Mouse (Mus musculus) liver, embryonic 13.5 days (tissue): ENCODE measurements around the gene Trap1a. TPM values are rescaled to one million over a fixed set of nuclear protein-coding genes. Genes with fewer than 3 reads are reported as not detected.
"Not testable (repeated sequence)": the region's sequence is repeated elsewhere in the genome, so short reads cannot be mapped to it uniquely, and the experiment has no call there.

ENCODE experiments used
- ATAC-seq: fragments of 200-750 bp; cut with Nextera tagmentation; 2 replicates; pipeline ENCODE4 v1.8.0; 2017; ENCODE audit warnings: low read depth, mild to moderate bottlenecking, moderate number of reproducible peaks, moderate library complexity
- DNase-seq: peaks from one replicate; pipeline ENCODE4 v3.0.0; 2022
- H3K27ac ChIP-seq: fragments of 300-500 bp; sonication (generic); 2 replicates; pipeline ENCODE4 v1.5.1; 2015; ENCODE audit warnings: moderate library complexity, mild to moderate bottlenecking, inconsistent platforms
- H3K27me3 ChIP-seq: fragments of 300-500 bp; sonication (generic); 2 replicates; pipeline ENCODE4 v1.6.1; 2015; ENCODE audit warnings: mild to moderate bottlenecking, inconsistent platforms
- H3K36me3 ChIP-seq: fragments of 300-500 bp; sonication (generic); 2 replicates; pipeline ENCODE4 v1.6.1; 2015; ENCODE audit warnings: mild to moderate bottlenecking, inconsistent platforms
- H3K4me1 ChIP-seq: fragments of 300-500 bp; sonication (generic); replicated peaks from 2 replicates; pipeline ENCODE4 v1.6.1; 2015; ENCODE audit warnings: inconsistent platforms
- H3K4me2 ChIP-seq: fragments of 300-500 bp; sonication (generic); 2 replicates; pipeline ENCODE4 v1.6.1; 2015; ENCODE audit warnings: inconsistent platforms, mild to moderate bottlenecking, moderate library complexity
- H3K4me3 ChIP-seq: fragments of 300-500 bp; sonication (generic); replicated peaks from 2 replicates; pipeline ENCODE4 v1.5.1; 2015; ENCODE audit warnings: mild to moderate bottlenecking, inconsistent platforms
- H3K9ac ChIP-seq: fragments of 300-500 bp; sonication (generic); 2 replicates; pipeline ENCODE4 v1.6.1; 2015; ENCODE audit warnings: mild to moderate bottlenecking, inconsistent platforms
- H3K9me3 ChIP-seq: fragments of 300-500 bp; sonication (generic); replicated peaks from 2 replicates; pipeline ENCODE4 v1.6.1; 2016; ENCODE audit warnings: inconsistent platforms
- WGBS: fragments of 180-500 bp; shearing (Covaris S2); methylation state at CpG from one replicate; pipeline ENCODE4 v1.1.7; 2015; ENCODE audit not compliant: insufficient replicate concordance; 5-methylcytosine and 5-hydroxymethylcytosine counted together
- polyA plus RNA-seq: library from polyadenylated mRNA; unstranded; fragments of >200 nt; fragmentation: Nextera tagmentation; extraction: Ambion mirVana; gene quantifications from 2 replicates; pipeline ENCODE4 v1.2.1, GENCODE M21; 2015

Trap1a gene
- polyA plus RNA-seq = 0.24 and 0.28 TPM in 2 replicates

DNA sequence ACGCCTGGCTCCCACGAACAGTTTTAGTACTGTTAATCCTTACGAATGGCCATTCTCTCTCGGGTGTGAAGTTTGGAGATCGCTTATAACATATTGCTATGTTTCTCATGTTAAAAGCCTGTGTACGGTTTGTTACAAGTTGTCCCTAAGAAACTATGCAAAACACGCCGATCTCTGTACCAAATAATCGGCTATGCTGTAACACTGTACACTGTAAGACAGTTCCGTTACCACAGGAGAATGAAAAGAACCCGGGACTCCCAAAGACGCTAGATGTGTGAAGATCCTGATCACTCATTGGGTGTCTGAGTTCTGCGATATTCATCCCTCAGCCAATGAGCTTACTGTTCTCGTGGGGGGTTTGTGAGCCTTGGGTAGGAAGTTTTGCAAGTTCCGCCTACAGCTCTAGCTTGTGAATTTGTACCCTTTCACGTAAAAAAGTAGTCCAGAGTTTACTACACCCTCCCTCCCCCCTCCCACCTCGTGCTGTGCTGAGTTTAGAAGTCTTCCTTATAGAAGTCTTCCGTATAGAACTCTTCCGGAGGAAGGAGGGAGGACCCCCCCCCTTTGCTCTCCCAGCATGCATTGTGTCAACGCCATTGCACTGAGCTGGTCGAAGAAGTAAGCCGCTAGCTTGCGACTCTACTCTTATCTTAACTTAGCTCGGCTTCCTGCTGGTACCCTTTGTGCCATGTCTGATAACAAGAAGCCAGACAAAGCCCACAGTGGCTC is at the start of gene Trap1a:
TSS of gene Trap1a (plus strand) at position 421 of the 732 bp plus-strand sequence.
- WGBS = 79% methylated on average over 23 of the region's 24 CpGs
- Histone ChIP-seq H3K27me3 (no peaks in the 10 kb centered on the region), H3K27ac (no peak within 1 kb of the TSS), H3K9ac (no peak within 1 kb of the TSS), H3K4me1 (no peaks in the 10 kb centered on the region), H3K9me3 (no peaks in the 10 kb centered on the region), H3K36me3 (no peaks in the 10 kb centered on the region), H3K4me2 (no peak within 1 kb of the TSS), H3K4me3 (no peak within 1 kb of the TSS)
- no peak for ATAC-seq
- no peak for DNase-seq

GRCm38 (mm10) chrX:139293114-139293513 is 40.4 kb upstream of the Trap1a start:
- no peaks in the 10 kb centered on the region for H3K36me3 ChIP-seq
- H3K27me3 ChIP-seq = no peaks in the 10 kb centered on the region
- H3K4me1 ChIP-seq = no peaks in the 10 kb centered on the region
- DNase-seq (no peak), ATAC-seq (no peak)
- no peak overlapping the region for H3K4me3 ChIP-seq
- no peak overlapping the region for H3K9ac ChIP-seq
- no peak overlapping the region for H3K27ac ChIP-seq
- no peak overlapping the region for H3K4me2 ChIP-seq
- 56% methylated on average over 2 of the region's 2 CpGs for WGBS
- no peaks in the 10 kb centered on the region for H3K9me3 ChIP-seq

DNA sequence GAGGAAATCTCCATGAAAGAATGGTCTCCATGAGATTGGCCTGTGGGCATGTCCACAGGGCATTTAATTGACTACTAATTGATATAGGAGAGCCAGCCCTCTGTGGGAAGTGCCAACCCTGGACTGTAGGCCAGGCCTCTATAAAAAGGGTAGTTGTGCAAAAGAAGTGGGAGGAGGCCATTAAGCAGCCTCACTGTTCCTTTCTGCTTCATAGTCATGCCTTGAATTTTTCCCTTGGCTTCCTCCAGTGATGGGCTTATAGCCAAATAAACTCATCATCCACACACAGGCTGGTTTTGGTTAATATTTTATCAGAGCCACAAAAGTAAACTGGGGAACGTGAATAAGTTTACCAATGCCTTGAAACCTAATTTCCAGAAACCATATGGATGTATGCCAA is 38.2 kb upstream of the Trap1a start:
- no peaks in the 10 kb centered on the region for H3K36me3 ChIP-seq
- WGBS = 59% methylated on average over 1 of the region's 1 CpGs
- no peak overlapping the region for H3K9ac ChIP-seq
- H3K9me3 ChIP-seq = no peaks in the 10 kb centered on the region
- H3K4me1 ChIP-seq = no peaks in the 10 kb centered on the region
- no peaks in the 10 kb centered on the region for H3K27me3 ChIP-seq
- H3K4me2 ChIP-seq = no peak overlapping the region
- ATAC-seq (no peak), DNase-seq (no peak)
- no peak overlapping the region for H3K27ac ChIP-seq
- no peak overlapping the region for H3K4me3 ChIP-seq

- not testable (repeated sequence) for H3K27ac ChIP-seq, DNase-seq, ATAC-seq, H3K4me2 ChIP-seq, H3K27me3 ChIP-seq, H3K9ac ChIP-seq, H3K4me3 ChIP-seq, H3K36me3 ChIP-seq, H3K4me1 ChIP-seq, H3K9me3 ChIP-seq
- WGBS = 75% methylated on average over 5 of the region's 5 CpGs
These were observed 16.1 kb upstream of the Trap1a start for GRCm38 (mm10) chrX:139317356-139317755.

GRCm38 (mm10) chrX:139332583-139332982 is 900 bp upstream of the Trap1a start:
- Histone ChIP-seq H3K36me3 (no peaks in the 10 kb centered on the region), H3K27me3 (no peaks in the 10 kb centered on the region), H3K9me3 (no peaks in the 10 kb centered on the region), H3K9ac (no peak overlapping the region), H3K4me1 (no peaks in the 10 kb centered on the region), H3K4me2 (no peak overlapping the region), H3K4me3 (no peak overlapping the region), H3K27ac (no peak overlapping the region)
- 86% methylated on average over 9 of the region's 9 CpGs for WGBS
- no peak for ATAC-seq
- no peak for DNase-seq

DNA sequence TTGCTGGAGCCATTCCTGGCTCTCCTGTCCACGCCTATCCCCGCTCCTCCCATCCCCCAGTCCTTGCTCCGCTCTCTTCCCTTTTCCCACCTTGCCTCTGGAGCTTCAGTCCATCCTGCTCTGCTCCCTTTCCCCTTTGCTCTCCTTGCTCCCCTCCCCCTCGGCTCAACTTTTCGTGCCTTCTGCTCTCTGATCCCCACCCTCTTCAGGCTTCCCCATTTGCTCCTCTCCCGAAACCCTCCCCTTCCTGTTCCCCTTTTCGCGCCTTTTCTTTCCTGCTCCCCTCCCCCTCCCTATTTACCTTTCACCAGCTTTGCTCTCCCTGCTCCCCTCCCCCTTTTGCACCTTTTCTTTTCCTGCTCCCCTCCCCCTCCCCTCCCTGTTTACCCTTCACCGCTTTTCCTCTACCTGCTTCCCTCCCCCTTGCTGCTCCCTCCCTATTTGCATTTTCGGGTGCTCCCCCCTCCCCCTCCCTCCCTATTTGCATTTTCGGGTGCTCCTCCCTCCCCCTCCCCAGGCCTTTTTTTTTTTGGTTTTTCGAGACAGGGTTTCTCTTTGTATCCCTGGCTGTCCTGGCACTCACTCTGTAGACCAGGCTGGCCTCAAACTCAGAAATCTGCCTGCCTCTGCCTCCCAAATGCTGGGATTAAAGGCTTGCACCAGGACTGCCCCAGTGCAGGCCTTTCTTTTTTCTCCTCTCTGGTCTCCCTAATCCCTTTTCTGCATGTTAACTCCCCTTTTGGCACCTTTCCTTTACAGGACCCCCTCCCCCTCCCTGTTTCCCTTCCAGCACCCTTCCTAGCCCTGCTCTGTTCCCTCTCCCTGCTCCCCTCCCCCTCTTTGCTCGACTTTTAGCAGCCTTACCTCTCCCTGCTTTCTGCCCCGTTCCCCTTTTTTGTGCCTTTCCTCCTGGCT is 1.3 kb downstream of the Trap1a start:
- 56% methylated on average over 14 of the region's 14 CpGs for WGBS

GRCm38 (mm10) chrX:139335419-139336074 is 2.1 kb downstream of the Trap1a start:
- ATAC-seq = no peak
- Histone ChIP-seq H3K27ac (no peak overlapping the region), H3K36me3 (no peaks in the 10 kb centered on the region), H3K4me1 (no peaks in the 10 kb centered on the region), H3K9ac (no peak overlapping the region), H3K4me3 (no peak overlapping the region), H3K4me2 (no peak overlapping the region), H3K9me3 (no peaks in the 10 kb centered on the region), H3K27me3 (no peaks in the 10 kb centered on the region)
- 48% methylated on average over 3 of the region's 3 CpGs for WGBS
- DNase-seq = no peak

More for the DNA sequence above, 1.3 kb downstream of the Trap1a start:
- H3K27ac ChIP-seq = no peak overlapping the region
- no peak overlapping the region for H3K4me3 ChIP-seq
- H3K9ac ChIP-seq = no peak overlapping the region
- H3K4me2 ChIP-seq = no peak overlapping the region
- H3K4me1 ChIP-seq = no peaks in the 10 kb centered on the region
- no peaks in the 10 kb centered on the region for H3K27me3 ChIP-seq
- no peaks in the 10 kb centered on the region for H3K36me3 ChIP-seq
- no peak for DNase-seq
- ATAC-seq = no peak
- no peaks in the 10 kb centered on the region for H3K9me3 ChIP-seq

- no peaks in the 10 kb centered on the region for H3K36me3 ChIP-seq
- no peak overlapping the region for H3K27ac ChIP-seq
- no peak overlapping the region for H3K4me2 ChIP-seq
- no peaks in the 10 kb centered on the region for H3K27me3 ChIP-seq
- no peaks in the 10 kb centered on the region for H3K4me1 ChIP-seq
- no peak for DNase-seq
- no peak overlapping the region for H3K4me3 ChIP-seq
- no peak for ATAC-seq
- WGBS = 75% methylated on average over 4 of the region's 4 CpGs
- no peaks in the 10 kb centered on the region for H3K9me3 ChIP-seq
- H3K9ac ChIP-seq = no peak overlapping the region
These were observed 6.1 kb downstream of the Trap1a start for GRCm38 (mm10) chrX:139339553-139339952.

- Histone ChIP-seq H3K27me3 (no peaks in the 10 kb centered on the region), H3K4me3 (no peak overlapping the region), H3K9ac (no peak overlapping the region), H3K36me3 (no peaks in the 10 kb centered on the region), H3K9me3 (no peaks in the 10 kb centered on the region), H3K4me1 (no peaks in the 10 kb centered on the region), H3K27ac (no peak overlapping the region), H3K4me2 (no peak overlapping the region)
- WGBS = 46% methylated on average over 2 of the region's 2 CpGs
- ATAC-seq (no peak), DNase-seq (no peak)
These were observed 7.7 kb downstream of the Trap1a start for GRCm38 (mm10) chrX:139341185-139341584.

DNA sequence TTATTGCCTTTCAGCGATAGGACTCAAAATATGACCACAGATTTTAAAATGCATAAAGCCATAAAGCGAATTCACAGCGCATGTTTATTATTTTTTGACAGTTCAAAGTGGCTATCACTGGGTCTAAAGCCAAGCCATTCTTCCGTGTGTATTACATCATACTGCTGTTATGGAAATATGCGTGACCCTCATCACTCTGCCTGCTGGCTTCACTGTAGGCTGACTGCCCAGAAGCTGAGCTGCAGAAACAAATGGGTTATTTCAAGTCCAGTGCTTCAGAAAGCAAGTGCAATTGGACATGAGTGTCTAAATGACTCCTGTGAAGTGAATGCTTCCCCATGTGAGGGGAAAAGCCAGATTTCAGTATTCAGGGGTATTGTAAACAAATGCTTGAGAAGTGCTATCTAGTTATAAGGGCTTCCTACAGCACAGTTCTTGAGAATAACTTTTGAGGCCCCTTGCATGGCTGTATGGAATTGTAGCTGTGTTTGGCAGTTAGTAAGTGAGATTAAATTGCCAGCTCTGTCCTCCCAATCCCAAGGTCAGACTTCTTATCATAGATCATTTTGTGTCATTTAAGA is 18.8 kb downstream of the Trap1a start:
- H3K4me3 ChIP-seq = no peak overlapping the region
- H3K9ac ChIP-seq = no peak overlapping the region
- no peaks in the 10 kb centered on the region for H3K27me3 ChIP-seq
- no peaks in the 10 kb centered on the region for H3K36me3 ChIP-seq
- H3K27ac ChIP-seq = no peak overlapping the region
- no peak overlapping the region for H3K4me2 ChIP-seq
- no peaks in the 10 kb centered on the region for H3K9me3 ChIP-seq
- WGBS = 70% methylated on average over 5 of the region's 5 CpGs
- H3K4me1 ChIP-seq = no peaks in the 10 kb centered on the region
- ATAC-seq (no peak), DNase-seq (no peak)

DNA sequence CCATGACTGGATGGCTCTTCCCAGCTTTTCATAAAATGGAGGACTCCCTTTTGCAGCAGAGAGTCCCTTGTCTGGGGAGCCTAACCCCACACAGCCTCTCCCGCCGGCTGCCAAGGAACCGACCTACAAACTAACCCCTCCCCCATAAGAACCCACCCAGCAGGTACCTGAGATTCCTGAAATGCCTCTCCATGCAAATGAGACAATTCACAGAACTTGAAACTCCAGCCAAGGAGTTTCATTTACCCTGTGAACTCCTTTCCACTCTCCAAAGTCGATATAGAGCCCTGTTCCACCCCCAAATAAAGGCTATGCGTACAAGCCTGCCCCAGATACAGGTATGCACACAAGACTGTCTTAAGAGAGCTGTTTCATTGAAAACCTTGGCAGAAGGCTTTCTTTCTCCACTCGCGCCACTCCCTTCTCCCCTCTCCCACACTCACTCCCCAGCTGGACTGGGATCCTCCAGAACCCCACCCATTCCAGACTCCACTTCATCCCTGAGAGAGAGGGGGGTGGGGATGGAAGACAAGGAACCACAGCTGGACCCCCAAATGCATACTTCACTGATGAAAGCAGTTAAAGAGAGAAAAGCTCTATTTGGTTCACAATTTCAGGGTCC is 24.3 kb downstream of the Trap1a start:
- no peaks in the 10 kb centered on the region for H3K27me3 ChIP-seq
- H3K9me3 ChIP-seq = no peaks in the 10 kb centered on the region
- H3K4me2 ChIP-seq = no peak overlapping the region
- ATAC-seq (no peak), DNase-seq (no peak)
- H3K4me1 ChIP-seq = no peaks in the 10 kb centered on the region
- 46% methylated on average over 7 of the region's 7 CpGs for WGBS
- no peak overlapping the region for H3K9ac ChIP-seq
- no peaks in the 10 kb centered on the region for H3K36me3 ChIP-seq
- no peak overlapping the region for H3K27ac ChIP-seq
- H3K4me3 ChIP-seq = no peak overlapping the region
